Mouse (Mus musculus) lung, embryonic 15.5 days (tissue): ENCODE data around the gene Serpinb3a. TPM values are rescaled to one million over a fixed set of nuclear protein-coding genes. Genes with fewer than 3 reads are reported as not detected.
"Not testable (repeated sequence)": the region's sequence is repeated elsewhere in the genome, so short reads cannot be mapped to it uniquely, and the experiment has no call there.

Source experiments
- ATAC-seq: fragments of 200-750 bp; cut with Nextera tagmentation; 2 replicates; pipeline ENCODE4 v1.8.0; 2017; ENCODE audit warnings: moderate number of reproducible peaks, borderline replicate concordance; ENCODE audit not compliant: low FRiP score, low TSS enrichment; ENCODE audit errors: extremely low read depth
- H3K27ac ChIP-seq: fragments of 300-500 bp; sonication (generic); 2 replicates; pipeline ENCODE4 v1.5.1; 2015; ENCODE audit warnings: moderate library complexity, mild to moderate bottlenecking, inconsistent platforms
- H3K27me3 ChIP-seq: fragments of 300-500 bp; sonication (generic); 2 replicates; pipeline ENCODE4 v1.6.1; 2015; ENCODE audit warnings: inconsistent platforms
- H3K36me3 ChIP-seq: fragments of 300-500 bp; sonication (generic); 2 replicates; pipeline ENCODE4 v1.6.1; 2015; ENCODE audit warnings: inconsistent platforms
- H3K4me1 ChIP-seq: fragments of 300-500 bp; sonication (generic); 2 replicates; pipeline ENCODE4 v1.6.1; 2015; ENCODE audit warnings: inconsistent platforms
- H3K4me2 ChIP-seq: fragments of 300-500 bp; sonication (generic); 2 replicates; pipeline ENCODE4 v1.6.1; 2015; ENCODE audit warnings: inconsistent platforms, mild to moderate bottlenecking, moderate library complexity
- H3K4me3 ChIP-seq: fragments of 300-500 bp; sonication (generic); 2 replicates; pipeline ENCODE4 v1.5.1; 2015; ENCODE audit warnings: mild to moderate bottlenecking, inconsistent platforms
- H3K9ac ChIP-seq: fragments of 300-500 bp; sonication (generic); 2 replicates; pipeline ENCODE4 v1.6.1; 2015; ENCODE audit warnings: inconsistent platforms
- H3K9me3 ChIP-seq: fragments of 300-500 bp; sonication (generic); 2 replicates; pipeline ENCODE4 v1.6.1; 2016; ENCODE audit warnings: inconsistent platforms
- WGBS: fragments of 180-500 bp; shearing (Covaris S2); methylation state at CpG from one replicate; pipeline ENCODE4 v1.1.7; 2015; 5-methylcytosine and 5-hydroxymethylcytosine counted together
- polyA plus RNA-seq: library from polyadenylated mRNA; unstranded; fragments of >200 nt; fragmentation: Nextera tagmentation; extraction: Ambion mirVana; gene quantifications from 2 replicates; pipeline ENCODE4 v1.2.1, GENCODE M21; 2015

Serpinb3a gene
- polyA plus RNA-seq: 0.21 TPM in 1 of 2 replicates, not detected in the other

DNA sequence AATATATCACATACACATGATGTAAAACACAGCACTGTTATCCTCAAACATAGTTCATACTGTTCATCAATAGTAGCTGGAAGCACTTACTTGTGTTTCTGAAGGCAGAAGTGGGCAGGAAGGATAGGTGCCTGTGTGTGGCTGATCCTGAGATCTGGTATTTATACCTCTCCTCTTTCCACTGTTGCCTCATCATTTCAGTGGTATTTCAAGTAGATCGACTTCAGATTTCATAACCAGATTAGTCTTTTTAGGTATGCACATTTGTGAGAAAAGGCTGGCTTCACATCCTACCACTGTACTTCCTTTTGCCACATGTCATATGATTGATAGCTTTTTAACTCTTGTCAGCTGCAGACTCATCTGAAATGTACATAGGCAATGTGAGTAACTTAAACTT is at the start of gene Serpinb3a:
Gene Serpinb3a (minus strand): TSS at position 101 of the 400 bp plus-strand sequence.
- no peak within 1 kb of the TSS for H3K9ac ChIP-seq
- no peak within 1 kb of the TSS for H3K4me3 ChIP-seq
- no peak for ATAC-seq
- H3K4me2 ChIP-seq: no peak within 1 kb of the TSS
- WGBS: 69% methylated on average over 1 of the region's 1 CpGs
- no peaks in the 10 kb centered on the region for H3K36me3 ChIP-seq
- no peaks in the 10 kb centered on the region for H3K4me1 ChIP-seq
- no peaks in the 10 kb centered on the region for H3K27me3 ChIP-seq
- H3K9me3 ChIP-seq: no peaks in the 10 kb centered on the region
- no peak within 1 kb of the TSS for H3K27ac ChIP-seq

- 81% methylated on average over 2 of the region's 2 CpGs for WGBS
Observed at GRCm38 (mm10) chr1:107098417-107098816, 46.3 kb upstream of the Serpinb3a start.

GRCm38 (mm10) chr1:107083406-107083805 is 31.3 kb upstream of the Serpinb3a start, which contains the start of gene Serpinb3d:
Gene Serpinb3d, minus strand, starts transcription at chr1:107083506.
- Histone ChIP-seq H3K4me3 (no peak within 1 kb of the TSS), H3K4me2 (no peak within 1 kb of the TSS), H3K9me3 (no peaks in the 10 kb centered on the region), H3K27me3 (no peaks in the 10 kb centered on the region), H3K9ac (no peak within 1 kb of the TSS), H3K36me3 (no peaks in the 10 kb centered on the region), H3K4me1 (no peaks in the 10 kb centered on the region), H3K27ac (no peak within 1 kb of the TSS)
- ATAC-seq: no peak

More at GRCm38 (mm10) chr1:107098417-107098816, 46.3 kb upstream of the Serpinb3a start:
- Histone ChIP-seq H3K4me2 (no peak overlapping the region), H3K36me3 (no peaks in the 10 kb centered on the region), H3K27me3 (no peaks in the 10 kb centered on the region), H3K9me3 (no peaks in the 10 kb centered on the region), H3K4me3 (no peak overlapping the region), H3K27ac (no peak overlapping the region), H3K4me1 (no peaks in the 10 kb centered on the region), H3K9ac (no peak overlapping the region)
- no peak for ATAC-seq

DNA sequence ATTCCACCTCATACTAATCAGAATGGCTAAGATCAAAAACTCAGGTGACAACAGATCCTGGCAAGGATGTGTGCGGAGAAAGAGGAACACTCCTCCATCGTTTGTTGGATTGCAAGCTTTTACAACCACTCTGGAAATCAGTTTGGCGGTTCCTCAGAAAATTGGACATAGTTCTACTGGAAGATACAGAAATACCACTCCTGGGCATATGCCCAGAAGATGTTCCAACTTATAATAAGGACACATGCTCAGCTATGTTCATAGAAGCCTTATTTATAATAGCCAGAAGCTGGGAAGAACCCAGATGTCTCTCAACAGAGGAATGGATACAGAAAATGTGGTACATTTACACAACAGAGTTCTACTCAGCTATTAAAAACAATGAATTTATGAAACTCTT is 17.9 kb downstream of the Serpinb3a start:
- H3K4me1 ChIP-seq, H3K27ac ChIP-seq, ATAC-seq, H3K36me3 ChIP-seq, H3K4me2 ChIP-seq, H3K9ac ChIP-seq, H3K4me3 ChIP-seq, H3K27me3 ChIP-seq, H3K9me3 ChIP-seq: not testable (repeated sequence)
- 85% methylated on average over 3 of the region's 3 CpGs for WGBS

- H3K27me3 ChIP-seq: no peaks in the 10 kb centered on the region
- no peaks in the 10 kb centered on the region for H3K36me3 ChIP-seq
- H3K27ac ChIP-seq: no peak overlapping the region
- H3K9me3 ChIP-seq: no peaks in the 10 kb centered on the region
- no peaks in the 10 kb centered on the region for H3K4me1 ChIP-seq
- no peak overlapping the region for H3K4me3 ChIP-seq
- no peak for ATAC-seq
- no peak overlapping the region for H3K9ac ChIP-seq
- H3K4me2 ChIP-seq: no peak overlapping the region
- 45% methylated on average over 1 of the region's 1 CpGs for WGBS
Observed at GRCm38 (mm10) chr1:107025886-107026285, 26.2 kb downstream of the Serpinb3a start.

GRCm38 (mm10) chr1:107015210-107015609 is 36.9 kb downstream of the Serpinb3a start:
- no peak overlapping the region for H3K4me3 ChIP-seq
- no peaks in the 10 kb centered on the region for H3K9me3 ChIP-seq
- no peak overlapping the region for H3K4me2 ChIP-seq
- no peaks in the 10 kb centered on the region for H3K36me3 ChIP-seq
- H3K4me1 ChIP-seq: no peaks in the 10 kb centered on the region
- ATAC-seq: no peak
- no peak overlapping the region for H3K9ac ChIP-seq
- no peak overlapping the region for H3K27ac ChIP-seq
- no peaks in the 10 kb centered on the region for H3K27me3 ChIP-seq
- 72% methylated on average over 7 of the region's 7 CpGs for WGBS

DNA sequence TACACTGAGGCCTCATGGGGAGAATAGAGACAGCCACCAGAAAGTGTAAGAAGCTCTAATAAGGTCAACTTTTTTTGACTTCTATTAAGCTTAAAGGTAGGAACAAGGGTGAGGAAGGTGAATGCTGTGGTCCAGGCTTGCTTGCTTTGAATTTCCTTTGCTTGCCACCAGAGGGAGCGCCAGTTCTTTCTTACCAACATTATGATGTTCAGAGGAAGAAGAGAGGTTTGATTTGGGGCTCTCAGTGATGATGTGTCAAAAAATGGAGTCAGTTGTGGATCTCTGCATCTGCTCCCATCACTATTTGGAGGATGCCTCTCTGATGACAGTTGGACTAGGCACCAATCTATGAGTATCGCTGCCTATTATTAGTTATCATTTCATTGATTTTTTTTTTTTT is 37.6 kb downstream of the Serpinb3a start:
- 37% methylated on average over 2 of the region's 2 CpGs for WGBS
- no peak overlapping the region for H3K9ac ChIP-seq
- H3K27me3 ChIP-seq: no peaks in the 10 kb centered on the region
- no peak overlapping the region for H3K4me2 ChIP-seq
- no peak overlapping the region for H3K27ac ChIP-seq
- ATAC-seq: no peak
- H3K4me3 ChIP-seq: no peak overlapping the region
- H3K36me3 ChIP-seq: no peaks in the 10 kb centered on the region
- no peaks in the 10 kb centered on the region for H3K9me3 ChIP-seq
- no peaks in the 10 kb centered on the region for H3K4me1 ChIP-seq

DNA sequence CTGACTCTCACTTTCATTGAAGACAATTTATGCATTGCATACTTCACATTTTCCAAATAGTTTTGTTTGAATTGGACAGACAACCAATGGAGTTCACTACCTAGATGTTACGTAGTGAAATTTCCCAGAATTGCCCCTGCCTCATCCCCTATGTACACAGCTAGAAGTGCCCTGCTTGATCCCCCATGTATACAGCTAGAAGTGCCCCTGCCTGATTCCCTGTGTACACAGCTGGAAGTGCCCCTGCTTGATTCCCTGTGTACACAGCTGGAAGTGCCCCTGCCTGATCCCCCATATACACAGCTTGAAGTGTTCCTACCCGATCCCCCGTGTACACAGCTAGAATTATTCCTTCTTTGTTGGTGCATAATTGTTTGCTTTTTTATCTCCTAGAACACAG is 45.8 kb downstream of the Serpinb3a start:
- H3K4me3 ChIP-seq: no peak overlapping the region
- H3K27me3 ChIP-seq: no peaks in the 10 kb centered on the region
- no peak overlapping the region for H3K4me2 ChIP-seq
- no peaks in the 10 kb centered on the region for H3K36me3 ChIP-seq
- ATAC-seq: no peak
- H3K27ac ChIP-seq: no peak overlapping the region
- no peaks in the 10 kb centered on the region for H3K4me1 ChIP-seq
- H3K9ac ChIP-seq: no peak overlapping the region
- 50% methylated on average over 3 of the region's 3 CpGs for WGBS
- H3K9me3 ChIP-seq: no peaks in the 10 kb centered on the region

GRCm38 (mm10) chr1:107001754-107002153 is 50.3 kb downstream of the Serpinb3a start:
- Histone ChIP-seq H3K9ac (no peak overlapping the region), H3K9me3 (no peaks in the 10 kb centered on the region), H3K4me1 (0 out of 2 replicates have a peak, but pooled peaks cover 3% of the 10 kb centered on the region), H3K27ac (no peak overlapping the region), H3K4me3 (no peak overlapping the region), H3K36me3 (no peaks in the 10 kb centered on the region), H3K4me2 (no peak overlapping the region), H3K27me3 (no peaks in the 10 kb centered on the region)
- WGBS: 72% methylated on average over 2 of the region's 2 CpGs
- no peak for ATAC-seq

GRCm38 (mm10) chr1:107000424-107000823 is 51.7 kb downstream of the Serpinb3a start:
- peak; percentile 90 for ATAC-seq
- Histone ChIP-seq H3K36me3 (no peaks in the 10 kb centered on the region), H3K4me2 (no peak overlapping the region), H3K4me3 (no peak overlapping the region), H3K27me3 (no peaks in the 10 kb centered on the region), H3K4me1 (0 out of 2 replicates have a peak, but pooled peaks cover 3% of the 10 kb centered on the region), H3K9me3 (no peaks in the 10 kb centered on the region), H3K27ac (no peak overlapping the region; the same call in 1 of the 2 replicates), H3K9ac (no peak overlapping the region)
- 30% methylated on average over 13 of the region's 13 CpGs for WGBS

Other genes with a start within 250 kb of the Serpinb3a start
- 0.49 and 1.1 TPM in 2 replicates for gene Serpinb5, start 191.1 kb downstream of the Serpinb3a start, polyA plus RNA-seq
- 0.95 and 1.5 TPM in 2 replicates for gene Serpinb12, start 117.9 kb downstream of the Serpinb3a start, polyA plus RNA-seq
- gene Serpinb13, start 71.3 kb downstream of the Serpinb3a start, polyA plus RNA-seq: not detected in 2 replicates
- not detected in 2 replicates for gene Serpinb3d, start 31.2 kb upstream of the Serpinb3a start, polyA plus RNA-seq
- gene Serpinb3b, start 226.1 kb upstream of the Serpinb3a start, polyA plus RNA-seq: not detected in 2 replicates
- gene Serpinb3c, start 226.1 kb upstream of the Serpinb3a start, polyA plus RNA-seq: 0.15 TPM in 1 of 2 replicates, not detected in the other